ENCODE assay signal across 20 mouse cellular contexts in the genomic region with DNA sequence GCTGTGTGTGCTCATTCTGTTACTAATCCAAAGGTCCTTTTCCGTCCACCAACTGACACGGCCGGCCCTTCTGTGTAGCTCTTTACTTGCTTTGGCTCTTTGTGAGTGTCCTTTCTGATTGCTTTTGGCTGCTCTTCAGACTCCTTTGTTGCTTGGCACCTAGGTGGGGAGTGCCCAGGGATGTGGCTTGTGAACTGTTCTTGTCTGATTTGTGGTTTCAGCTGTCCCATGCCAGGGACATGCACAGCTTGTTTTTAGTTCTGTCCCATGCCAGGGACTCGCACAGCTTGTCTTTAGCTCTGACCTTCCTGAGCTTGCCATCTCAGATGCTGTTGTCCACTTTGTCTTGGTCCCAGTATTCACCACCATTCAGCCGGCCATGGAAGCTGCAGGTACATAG. TPM values are rescaled to one million over a fixed set of nuclear protein-coding genes. Genes with fewer than 3 reads are reported as not detected.
"Had no signal": no experiment of that assay in that cellular context is flagged by ENCODE, and none has a peak within 500 bp of the region (broad histone marks: within the 10 kb centered on the region; RNA-seq: fewer than 3 reads in every experiment).

No protein-coding gene starts in this region.

- H3K27me3 ChIP-seq: limb, embryonic 12.5 days; limb, embryonic 15.5 days; liver, embryonic 12.5 days; liver, embryonic 15.5 days; neural tube, embryonic 13.5 days had no signal

- DNase-seq: kidney, adult 18-20 months; kidney, adult 9 months; kidney, postnatal 14 days; kidney, postnatal 4 days; left cerebral cortex, postnatal 4 days; lung, adult 2 months; lung, postnatal 14 days; lung, postnatal 4 days; midbrain, embryonic 14.5 days; retina, postnatal 1 day; thymus, adult 18-20 months; thymus, postnatal 36 days had no signal

- ATAC-seq: liver, embryonic 12.5 days had no signal

- H3K36me3 ChIP-seq: neural tube, embryonic 13.5 days had no signal

- H3K27ac ChIP-seq: limb, embryonic 12.5 days; limb, embryonic 15.5 days; liver, embryonic 12.5 days; liver, embryonic 15.5 days; midbrain, embryonic 10.5 days; neural tube, embryonic 13.5 days had no signal

- H3K4me3 ChIP-seq: limb, embryonic 12.5 days; limb, embryonic 15.5 days; liver, embryonic 12.5 days; liver, embryonic 15.5 days; midbrain, embryonic 10.5 days; neural tube, embryonic 13.5 days had no signal

- H3K9me3 ChIP-seq: limb, embryonic 12.5 days; limb, embryonic 15.5 days; liver, embryonic 12.5 days; liver, embryonic 15.5 days; midbrain, embryonic 10.5 days; neural tube, embryonic 13.5 days had no signal

RNA-seq across cellular contexts. Expression of a gene that starts 59.9 kb away (rescaled TPM):
- total RNA-seq: megakaryocyte progenitor cell, adult 5-6 weeks; neutrophil, adult 5-6 weeks had no signal
- polyA plus RNA-seq: liver, embryonic 15.5 days had no signal
